Mouse (Mus musculus): ENCODE results near the gene Ppp4c. TPM values are rescaled to one million over a fixed set of nuclear protein-coding genes. Genes with fewer than 3 reads are reported as not detected.
A peak's percentile ranks its signal among the peaks of the same experiment; 100 is the strongest.

Gene Ppp4c
- polyA plus RNA-seq, 1 experiment from 2014 or later: 214 TPM

DNA sequence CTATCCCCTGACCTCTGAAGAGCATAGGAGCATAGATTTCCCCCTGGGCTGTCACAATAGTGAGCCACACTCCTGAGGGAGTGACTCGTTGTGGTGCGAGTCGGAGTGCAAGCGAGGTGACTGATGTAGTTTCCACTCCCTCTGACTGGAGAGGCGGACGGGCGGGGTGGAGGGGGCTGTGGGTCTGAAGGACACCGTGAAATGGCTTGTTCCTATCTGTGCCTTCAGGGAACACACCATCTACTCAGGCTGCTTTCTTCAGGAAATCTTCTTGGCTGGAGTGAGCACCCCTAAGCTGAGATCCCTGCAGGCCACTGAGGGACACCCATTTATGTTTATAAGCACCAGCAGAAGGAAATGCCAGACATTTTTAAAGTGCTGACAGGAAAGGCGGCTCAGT lies 30.4 kb upstream of the Ppp4c start:
- Histone ChIP-seq H3K27me3 (replicated peaks; ENCODE audit: control insufficient read depth, insufficient read depth, low read length) (peaks cover 26% of the 10 kb centered on the region), H3K4me3 (ENCODE audit: low read depth, low read length) (peak overlapping the region; percentile 30; the same call in 1 of the 2 replicates), H3K4me2 (ENCODE audit: low read depth, low read length) (peak overlapping the region; percentile 50), H3K9me3 (ENCODE audit: control insufficient read depth, low read length) (no peaks in the 10 kb centered on the region), H3K9ac (ENCODE audit: low read depth, low read length) (peak overlapping the region; percentile 43; the same call in 1 of the 2 replicates), H3K27ac (replicated peaks; ENCODE audit: low read depth, low read length) (no peak overlapping the region), H3K4me1 (ENCODE audit: control insufficient read depth, insufficient read depth, low read length) (no peaks in the 10 kb centered on the region), H3K36me3 (ENCODE audit: control insufficient read depth, insufficient read depth, low read length) (no peaks in the 10 kb centered on the region)
- WGBS: 14% methylated on average over 8 of the region's 9 CpGs
- no peak for DNase-seq (ENCODE audit: low spot score)
- no peak for ATAC-seq (ENCODE audit: low read depth)

DNA sequence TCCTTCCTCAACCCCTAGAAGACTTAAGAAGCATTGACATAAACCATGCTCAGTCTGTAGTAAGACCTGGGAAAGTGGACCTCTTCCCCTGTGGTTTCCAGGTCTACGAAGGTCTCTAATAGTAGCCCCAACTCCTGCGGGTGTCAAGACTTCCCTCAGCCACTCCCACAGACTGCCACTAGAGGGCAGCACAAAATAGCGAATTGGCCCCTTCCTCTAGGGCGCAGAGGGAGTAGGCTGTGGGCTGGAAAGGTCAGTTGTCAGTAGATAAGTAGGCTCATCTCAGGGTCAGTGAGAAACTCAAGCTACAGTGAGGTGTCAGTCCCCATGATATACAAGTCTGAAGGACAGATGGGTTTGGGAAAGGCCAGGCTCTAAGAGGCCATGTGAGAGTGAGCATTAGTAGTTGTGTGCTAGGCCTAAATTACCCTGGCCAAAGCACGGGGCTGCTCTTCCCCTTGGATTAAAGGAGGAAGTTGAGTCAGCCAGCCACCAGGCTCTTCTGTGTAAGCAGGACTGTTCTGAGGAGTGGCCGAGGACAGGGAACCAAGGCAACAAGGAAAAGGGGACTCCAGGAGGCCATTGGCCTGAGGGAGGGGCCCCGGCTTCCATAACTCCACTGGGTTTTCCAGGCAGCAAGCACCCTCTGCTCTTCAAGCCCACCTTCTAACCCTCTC lies 29.7 kb upstream of the Ppp4c start:
- Histone ChIP-seq H3K4me2 (ENCODE audit: low read depth, low read length) (no peak overlapping the region), H3K4me1 (ENCODE audit: control insufficient read depth, insufficient read depth, low read length) (no peaks in the 10 kb centered on the region), H3K27ac (replicated peaks; ENCODE audit: low read depth, low read length) (no peak overlapping the region), H3K9ac (ENCODE audit: low read depth, low read length) (no peak overlapping the region), H3K36me3 (ENCODE audit: control insufficient read depth, insufficient read depth, low read length) (no peaks in the 10 kb centered on the region), H3K27me3 (replicated peaks; ENCODE audit: control insufficient read depth, insufficient read depth, low read length) (peaks cover 26% of the 10 kb centered on the region), H3K9me3 (ENCODE audit: control insufficient read depth, low read length) (no peaks in the 10 kb centered on the region), H3K4me3 (ENCODE audit: low read depth, low read length) (no peak overlapping the region)
- WGBS: 23% methylated on average over 7 of the region's 7 CpGs
- ATAC-seq (ENCODE audit: low read depth) (no peak), DNase-seq (ENCODE audit: low spot score) (peak; percentile 60)

DNA sequence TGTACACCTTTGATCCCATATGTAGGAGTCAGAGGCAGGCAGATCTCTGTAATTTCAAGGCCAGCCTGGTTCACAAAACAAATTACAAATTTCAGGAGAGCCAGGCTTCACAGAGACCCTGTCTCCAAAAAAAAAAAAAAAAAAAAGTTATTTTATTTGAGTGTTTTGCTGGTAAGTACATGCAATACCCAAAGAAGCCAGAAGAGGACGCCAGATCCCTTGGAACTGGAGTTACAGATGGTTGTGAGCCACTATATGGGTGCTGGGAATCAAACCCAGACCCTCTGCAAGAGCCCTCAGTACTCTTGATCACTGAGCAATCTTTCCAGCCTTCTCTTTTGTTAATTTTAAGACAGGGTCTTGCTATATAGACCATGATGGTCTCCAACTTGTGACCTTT lies 26.5 kb upstream of the Ppp4c start:
- H3K27ac ChIP-seq (replicated peaks; ENCODE audit: low read depth, low read length): no peak overlapping the region
- H3K4me3 ChIP-seq (ENCODE audit: low read depth, low read length): no peak overlapping the region
- DNase-seq (ENCODE audit: low spot score): no peak
- ATAC-seq (ENCODE audit: low read depth): no peak
- H3K9me3 ChIP-seq (ENCODE audit: control insufficient read depth, low read length): no peaks in the 10 kb centered on the region
- H3K4me1 ChIP-seq (ENCODE audit: control insufficient read depth, insufficient read depth, low read length): no peaks in the 10 kb centered on the region
- H3K4me2 ChIP-seq (ENCODE audit: low read depth, low read length): no peak overlapping the region
- no peak overlapping the region for H3K9ac ChIP-seq (ENCODE audit: low read depth, low read length)
- 31% methylated on average over 1 of the region's 1 CpGs for WGBS
- peaks cover 13% of the 10 kb centered on the region for H3K27me3 ChIP-seq (replicated peaks; ENCODE audit: control insufficient read depth, insufficient read depth, low read length)
- no peaks in the 10 kb centered on the region for H3K36me3 ChIP-seq (ENCODE audit: control insufficient read depth, insufficient read depth, low read length)

DNA sequence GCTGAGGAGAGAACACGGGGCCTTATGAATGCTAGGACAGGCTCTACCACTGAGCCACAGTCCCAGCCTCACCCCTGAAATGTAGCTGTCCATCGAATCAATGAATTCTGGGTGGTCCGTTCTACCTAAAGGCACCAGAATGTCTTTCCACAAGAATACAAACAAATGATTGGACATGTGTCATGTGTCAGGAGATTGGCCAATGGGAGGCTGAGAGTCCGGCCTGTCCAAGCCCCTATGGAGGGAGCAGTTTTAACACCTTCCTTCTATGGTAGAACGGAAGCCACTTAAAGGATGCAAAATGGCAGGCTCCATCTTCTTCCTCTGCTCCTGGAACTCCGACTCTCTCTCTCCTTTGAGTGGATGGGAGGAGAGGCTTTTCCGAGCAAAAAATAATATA lies 25.3 kb upstream of the Ppp4c start:
- 87% methylated on average over 7 of the region's 7 CpGs for WGBS
- ATAC-seq (ENCODE audit: low read depth) (no peak), DNase-seq (ENCODE audit: low spot score) (no peak)
- H3K36me3 ChIP-seq (ENCODE audit: control insufficient read depth, insufficient read depth, low read length): no peaks in the 10 kb centered on the region
- no peak overlapping the region for H3K4me2 ChIP-seq (ENCODE audit: low read depth, low read length)
- no peak overlapping the region for H3K9ac ChIP-seq (ENCODE audit: low read depth, low read length)
- H3K9me3 ChIP-seq (ENCODE audit: control insufficient read depth, low read length): no peaks in the 10 kb centered on the region
- H3K4me3 ChIP-seq (ENCODE audit: low read depth, low read length): no peak overlapping the region
- H3K27ac ChIP-seq (replicated peaks; ENCODE audit: low read depth, low read length): no peak overlapping the region
- peaks cover under 1% of the 10 kb centered on the region for H3K27me3 ChIP-seq (replicated peaks; ENCODE audit: control insufficient read depth, insufficient read depth, low read length)
- no peaks in the 10 kb centered on the region for H3K4me1 ChIP-seq (ENCODE audit: control insufficient read depth, insufficient read depth, low read length)

DNA sequence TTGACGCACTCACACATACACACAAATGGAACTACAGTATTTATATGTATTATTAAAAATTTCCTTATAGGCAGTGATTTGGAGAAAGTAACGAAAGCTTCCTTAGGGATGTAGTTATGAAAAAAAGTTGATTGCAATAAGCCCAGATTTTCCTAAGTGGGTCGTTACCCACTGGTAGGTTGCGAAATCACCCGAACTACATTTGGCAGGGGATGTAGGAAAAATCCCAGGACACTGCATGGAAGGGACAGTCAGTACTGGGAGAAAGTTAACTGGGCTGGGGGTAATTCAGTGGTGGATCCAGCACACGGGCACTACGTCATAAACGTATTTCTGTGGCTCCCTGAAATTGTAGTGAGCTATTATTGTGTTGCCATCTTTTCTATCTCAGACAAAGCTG lies 24.2 kb upstream of the Ppp4c start:
- no peaks in the 10 kb centered on the region for H3K27me3 ChIP-seq (replicated peaks; ENCODE audit: control insufficient read depth, insufficient read depth, low read length)
- DNase-seq (ENCODE audit: low spot score) (no peak), ATAC-seq (ENCODE audit: low read depth) (no peak)
- H3K4me2 ChIP-seq (ENCODE audit: low read depth, low read length): no peak overlapping the region
- H3K4me3 ChIP-seq (ENCODE audit: low read depth, low read length): no peak overlapping the region
- no peaks in the 10 kb centered on the region for H3K36me3 ChIP-seq (ENCODE audit: control insufficient read depth, insufficient read depth, low read length)
- H3K9ac ChIP-seq (ENCODE audit: low read depth, low read length): no peak overlapping the region
- no peak overlapping the region for H3K27ac ChIP-seq (replicated peaks; ENCODE audit: low read depth, low read length)
- H3K4me1 ChIP-seq (ENCODE audit: control insufficient read depth, insufficient read depth, low read length): no peaks in the 10 kb centered on the region
- no peaks in the 10 kb centered on the region for H3K9me3 ChIP-seq (ENCODE audit: control insufficient read depth, low read length)
- WGBS: 81% methylated on average over 8 of the region's 8 CpGs

DNA sequence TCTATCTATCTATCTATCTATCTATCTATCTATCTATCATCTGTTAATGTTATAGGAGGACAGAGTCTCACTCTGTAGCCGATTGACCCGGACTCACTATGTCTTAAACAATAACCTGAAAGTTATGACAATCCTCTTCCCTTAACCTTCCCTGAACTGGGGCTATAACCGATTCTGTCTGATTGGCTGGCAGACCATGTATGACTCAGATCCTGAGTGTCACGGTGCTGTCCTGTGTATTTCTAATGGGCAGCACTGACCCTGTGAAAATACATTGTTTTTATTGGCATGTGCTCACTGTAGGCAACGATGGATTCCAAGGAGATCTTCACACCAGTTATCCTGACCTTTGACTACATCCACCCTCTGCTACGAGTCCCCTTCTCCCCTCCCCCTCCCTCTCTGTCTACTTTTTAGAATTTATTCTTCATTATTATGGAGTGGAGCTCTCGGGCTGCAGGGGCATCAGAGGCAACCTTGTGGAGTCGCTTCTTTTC lies 23.5 kb upstream of the Ppp4c start:
- ATAC-seq (ENCODE audit: low read depth) (no peak), DNase-seq (ENCODE audit: low spot score) (no peak)
- Histone ChIP-seq H3K27ac (replicated peaks; ENCODE audit: low read depth, low read length) (no peak overlapping the region), H3K4me3 (ENCODE audit: low read depth, low read length) (no peak overlapping the region), H3K27me3 (replicated peaks; ENCODE audit: control insufficient read depth, insufficient read depth, low read length) (no peaks in the 10 kb centered on the region), H3K4me1 (ENCODE audit: control insufficient read depth, insufficient read depth, low read length) (no peaks in the 10 kb centered on the region), H3K36me3 (ENCODE audit: control insufficient read depth, insufficient read depth, low read length) (no peaks in the 10 kb centered on the region), H3K4me2 (ENCODE audit: low read depth, low read length) (no peak overlapping the region), H3K9ac (ENCODE audit: low read depth, low read length) (no peak overlapping the region), H3K9me3 (ENCODE audit: control insufficient read depth, low read length) (no peaks in the 10 kb centered on the region)
- WGBS: 65% methylated on average over 8 of the region's 8 CpGs

DNA sequence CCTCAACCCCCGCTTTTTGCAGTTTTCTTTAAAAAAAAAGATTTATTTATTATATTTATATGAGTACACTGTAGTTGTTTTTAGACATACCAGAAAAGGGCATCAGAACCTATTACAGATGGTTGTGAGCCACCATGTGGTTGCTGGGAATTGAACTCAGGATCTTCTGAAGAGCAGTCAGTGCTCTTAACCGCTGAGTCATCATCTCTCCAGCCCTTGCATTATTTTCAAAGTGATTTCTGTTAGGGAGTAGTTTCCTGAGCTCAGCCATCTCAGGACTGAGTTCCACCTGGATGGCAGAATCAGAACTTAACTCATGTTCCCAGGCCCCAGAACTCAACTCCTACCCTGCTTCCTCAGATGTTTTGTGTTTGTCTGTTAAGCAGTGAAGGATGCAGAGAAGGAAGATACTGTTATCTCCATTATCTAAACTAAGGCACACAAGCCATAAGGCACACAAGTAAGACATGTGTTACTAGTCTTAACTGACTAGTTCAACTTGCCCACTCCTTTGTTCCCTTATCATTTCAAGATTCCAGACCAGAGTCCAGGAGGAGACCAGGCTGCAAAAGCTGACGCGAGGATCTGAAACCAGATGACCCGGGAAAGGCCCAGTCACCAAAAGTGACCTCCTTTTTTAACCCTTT lies 17.6 kb upstream of the Ppp4c start:
- Histone ChIP-seq H3K4me3 (ENCODE audit: low read depth, low read length) (peak overlapping the region; percentile 67), H3K36me3 (ENCODE audit: control insufficient read depth, insufficient read depth, low read length) (0 out of 2 replicates have a peak, but pooled peaks cover 4% of the 10 kb centered on the region), H3K4me1 (ENCODE audit: control insufficient read depth, insufficient read depth, low read length) (peaks cover 15% of the 10 kb centered on the region), H3K4me2 (ENCODE audit: low read depth, low read length) (peak overlapping the region; percentile 89), H3K27me3 (replicated peaks; ENCODE audit: control insufficient read depth, insufficient read depth, low read length) (no peaks in the 10 kb centered on the region), H3K27ac (replicated peaks; ENCODE audit: low read depth, low read length) (no peak overlapping the region; the same call in 1 of the 2 replicates), H3K9me3 (ENCODE audit: control insufficient read depth, low read length) (no peaks in the 10 kb centered on the region), H3K9ac (ENCODE audit: low read depth, low read length) (peak overlapping the region; percentile 82)
- no peak for DNase-seq (ENCODE audit: low spot score)
- ATAC-seq (ENCODE audit: low read depth): no peak
- 57% methylated on average over 5 of the region's 5 CpGs for WGBS

DNA sequence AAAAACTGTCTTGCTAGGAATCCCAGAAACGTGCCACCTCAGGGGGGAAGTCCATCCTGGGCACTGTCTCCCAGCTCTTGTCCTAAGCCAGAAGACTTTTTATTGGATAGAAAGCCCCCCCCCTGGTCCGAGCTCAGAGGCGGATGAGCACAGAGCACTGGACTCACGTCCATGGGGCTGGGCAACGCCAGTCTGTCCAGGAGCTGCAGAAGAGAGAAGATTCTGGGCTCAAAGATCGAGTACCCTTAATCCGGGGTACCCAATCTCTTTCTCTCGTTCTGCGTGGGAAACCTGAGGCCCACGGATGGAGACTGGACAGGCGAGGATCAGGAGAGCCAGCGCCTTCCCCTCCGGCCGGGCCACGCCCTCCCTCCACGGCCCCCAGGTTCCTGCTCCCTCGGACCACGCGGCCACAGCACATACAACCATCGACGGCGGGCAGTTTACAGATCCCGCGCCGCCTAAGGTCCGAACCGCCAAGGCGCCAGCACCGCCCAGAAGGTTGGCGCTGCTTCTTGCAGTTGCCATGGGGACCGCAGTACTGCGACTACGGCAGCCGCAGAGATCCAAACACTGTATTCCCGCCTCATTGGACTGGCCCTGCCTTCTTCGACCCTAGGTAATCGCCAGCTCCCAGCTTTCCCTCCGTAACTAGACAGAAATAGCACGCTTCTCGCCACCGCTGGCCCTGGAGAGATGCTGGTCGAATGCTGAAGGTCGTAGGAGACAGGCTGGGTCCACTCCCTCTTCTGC lies 16.6 kb upstream of the Ppp4c start:
- 0% methylated on average over 19 of the region's 43 CpGs for WGBS
- DNase-seq (ENCODE audit: low spot score) (peak; percentile 96), ATAC-seq (ENCODE audit: low read depth) (peak; percentile 97)
- Histone ChIP-seq H3K4me1 (ENCODE audit: control insufficient read depth, insufficient read depth, low read length) (peaks cover 15% of the 10 kb centered on the region), H3K9ac (ENCODE audit: low read depth, low read length) (peak overlapping the region; percentile 82), H3K9me3 (ENCODE audit: control insufficient read depth, low read length) (no peaks in the 10 kb centered on the region), H3K4me2 (ENCODE audit: low read depth, low read length) (peak overlapping the region; percentile 89), H3K36me3 (ENCODE audit: control insufficient read depth, insufficient read depth, low read length) (0 out of 2 replicates have a peak, but pooled peaks cover 11% of the 10 kb centered on the region), H3K4me3 (ENCODE audit: low read depth, low read length) (peak overlapping the region; percentile 67), H3K27me3 (replicated peaks; ENCODE audit: control insufficient read depth, insufficient read depth, low read length) (no peaks in the 10 kb centered on the region), H3K27ac (replicated peaks; ENCODE audit: low read depth, low read length) (peak overlapping the region; percentile 81)
